ENCODE assay signal across 17 mouse cellular contexts in genomic region chr17:69207562-69208312, GRCm38 (mm10).
DNase-seq lines count a peak whose midpoint lies in the region; ATAC-seq and TF ChIP-seq lines count a peak whose summit lies in the region.
"Had no signal": no experiment of that assay in that cellular context is flagged by ENCODE, and none has a peak within 500 bp of the region (broad histone marks: within the 10 kb centered on the region; RNA-seq: fewer than 3 reads in every experiment).

No protein-coding gene starts in this region.

- no peak for TF ChIP-seq CTCF in forebrain, postnatal 0 days (IDR thresholded peaks at IDR 0.05; ENCODE audit: low read depth)
- no peak for TF ChIP-seq CTCF in olfactory bulb, adult 2 months (IDR thresholded peaks at IDR 0.05; ENCODE audit: insufficient read depth, low read depth, low read length)

- 38% methylated on average over 15 of the region's 15 CpGs for WGBS in kidney, embryonic 15.5 days
- WGBS in forebrain, postnatal 0 days = 28% methylated on average over 15 of the region's 15 CpGs
- 34% methylated on average over 15 of the region's 15 CpGs for WGBS in midbrain, embryonic 11.5 days
- 28% methylated on average over 15 of the region's 15 CpGs for WGBS in olfactory bulb, adult 2 months

- H3K9ac ChIP-seq in kidney, embryonic 15.5 days = no peak overlapping the region
- H3K9ac ChIP-seq in forebrain, postnatal 0 days = no peak overlapping the region
- H3K9ac ChIP-seq in midbrain, embryonic 11.5 days (ENCODE audit: low read length) = no peak overlapping the region
- H3K9ac ChIP-seq: liver, embryonic 14.5 days had no signal

- no peak for DNase-seq in kidney, adult 8-10 months
- DNase-seq in forebrain, postnatal 0 days = no peak
- DNase-seq in midbrain, embryonic 11.5 days (ENCODE audit: low spot score, missing footprints) = no peak
- no peak for DNase-seq in heart, postnatal 25 days (ENCODE audit: low spot score)
- no peak for DNase-seq in right cerebral cortex, adult 18-20 months
- DNase-seq in MN1 (ENCODE audit: low spot score) = no peak
- DNase-seq: adrenal gland, postnatal 14 days; cerebellum, adult 11 months; gastrocnemius, postnatal 10 days; left cerebral cortex, postnatal 4 days; lung, postnatal 4 days; right cerebral cortex, postnatal 25 days; thymus, postnatal 36 days had no signal

- no peak overlapping the region for H3K4me3 ChIP-seq in kidney, embryonic 15.5 days (replicated peaks)
- no peak overlapping the region for H3K4me3 ChIP-seq in forebrain, postnatal 0 days (ENCODE audit: low read depth, low read length)
- H3K4me3 ChIP-seq in midbrain, embryonic 11.5 days (ENCODE audit: low read depth, low read length) = no peak overlapping the region
- no peak overlapping the region for H3K4me3 ChIP-seq in olfactory bulb, adult 2 months (ENCODE audit: insufficient read depth, low read depth, low read length)

- no peaks in the 10 kb centered on the region for H3K4me1 ChIP-seq in kidney, embryonic 15.5 days
- H3K4me1 ChIP-seq in forebrain, postnatal 0 days (ENCODE audit: insufficient read depth) = peaks cover 3% of the 10 kb centered on the region; the same call in 1 of the 2 replicates
- peaks cover 4% of the 10 kb centered on the region for H3K4me1 ChIP-seq in midbrain, embryonic 11.5 days (ENCODE audit: control insufficient read depth, insufficient read depth, low read length)
- H3K4me1 ChIP-seq in olfactory bulb, adult 2 months (ENCODE audit: control insufficient read depth, insufficient read depth, low read length) = peaks cover 25% of the 10 kb centered on the region

- H3K4me2 ChIP-seq in kidney, embryonic 15.5 days = no peak overlapping the region
- no peak overlapping the region for H3K4me2 ChIP-seq in forebrain, postnatal 0 days (ENCODE audit: low read depth)
- no peak overlapping the region for H3K4me2 ChIP-seq in midbrain, embryonic 11.5 days
- H3K4me2 ChIP-seq: heart, embryonic 11.5 days had no signal

- intact Hi-C loops in heart, postnatal 25 days (cut with DNase I) = no loop called here

- TF ChIP-seq POLR2A in olfactory bulb, adult 2 months (IDR thresholded peaks at IDR 0.05; ENCODE audit: insufficient read depth, low read depth, low read length) = no peak

- ATAC-seq in kidney, embryonic 15.5 days (replicated peaks; ENCODE audit: low FRiP score) = 0 out of 2 replicates have a peak, but pooled peaks have one; percentile 49
- peak; percentile 87 for ATAC-seq in forebrain, postnatal 0 days
- peak; percentile 62 for ATAC-seq in midbrain, embryonic 11.5 days (ENCODE audit: low FRiP score)

- H3K27ac ChIP-seq in kidney, embryonic 15.5 days = no peak overlapping the region
- H3K27ac ChIP-seq in forebrain, postnatal 0 days (ENCODE audit: low read depth, low read length) = no peak overlapping the region
- H3K27ac ChIP-seq in midbrain, embryonic 11.5 days (ENCODE audit: low read depth, low read length) = no peak overlapping the region; the same call in 1 of the 2 replicates
- H3K27ac ChIP-seq in olfactory bulb, adult 2 months (ENCODE audit: insufficient read depth, low read depth, low read length) = peak overlapping the region; percentile 58
- H3K27ac ChIP-seq: liver, embryonic 14.5 days had no signal

- no peaks in the 10 kb centered on the region for H3K9me3 ChIP-seq in kidney, embryonic 15.5 days (replicated peaks)
- no peaks in the 10 kb centered on the region for H3K9me3 ChIP-seq in forebrain, postnatal 0 days (ENCODE audit: low read length)
- no peaks in the 10 kb centered on the region for H3K9me3 ChIP-seq in midbrain, embryonic 11.5 days (ENCODE audit: control insufficient read depth, low read length)

- peaks cover 3% of the 10 kb centered on the region; the same call in 1 of the 2 replicates for H3K36me3 ChIP-seq in kidney, embryonic 15.5 days
- H3K36me3 ChIP-seq in forebrain, postnatal 0 days (ENCODE audit: insufficient read depth) = peaks cover 7% of the 10 kb centered on the region
- no peaks in the 10 kb centered on the region for H3K36me3 ChIP-seq in midbrain, embryonic 11.5 days (ENCODE audit: control insufficient read depth, insufficient read depth, low read length)

- H3K27me3 ChIP-seq in kidney, embryonic 15.5 days = no peaks in the 10 kb centered on the region
- H3K27me3 ChIP-seq in forebrain, postnatal 0 days (ENCODE audit: insufficient read depth, low read length) = no peaks in the 10 kb centered on the region
- H3K27me3 ChIP-seq in midbrain, embryonic 11.5 days (ENCODE audit: control insufficient read depth, insufficient read depth, low read length) = no peaks in the 10 kb centered on the region
